Mouse (Mus musculus) ES-Bruce4 (cell line): ENCODE data around the gene Cmc1. TPM values are rescaled to one million over a fixed set of nuclear protein-coding genes. Genes with fewer than 3 reads are reported as not detected.

Experiments used
- H3K27ac ChIP-seq: 2 replicates; pipeline ENCODE4 v1.5.1; 2012; ENCODE audit warnings: low read length, inconsistent platforms; ENCODE audit not compliant: insufficient read depth
- H3K27me3 ChIP-seq: 2 replicates; pipeline ENCODE4 v1.6.1; 2012; ENCODE audit warnings: mild to moderate bottlenecking, low read length, inconsistent platforms; ENCODE audit not compliant: control insufficient read depth, poor library complexity, insufficient read depth, severe bottlenecking
- H3K36me3 ChIP-seq: 2 replicates; pipeline ENCODE4 v1.6.1; 2012; ENCODE audit warnings: inconsistent platforms, mild to moderate bottlenecking, low read length, moderate library complexity; ENCODE audit not compliant: control insufficient read depth, poor library complexity, insufficient read depth, severe bottlenecking
- H3K4me1 ChIP-seq: one replicate; pipeline ENCODE4 v1.8.1; 2011; ENCODE audit warnings: low read length; ENCODE audit not compliant: control insufficient read depth, insufficient read depth
- H3K4me3 ChIP-seq: 2 replicates; pipeline ENCODE4 v1.5.1; 2011; ENCODE audit warnings: low read depth, mild to moderate bottlenecking, low read length
- H3K9ac ChIP-seq: 2 replicates; pipeline ENCODE4 v1.6.1; 2012; ENCODE audit warnings: low read depth, mild to moderate bottlenecking, inconsistent platforms; ENCODE audit not compliant: poor library complexity, severe bottlenecking
- H3K9me3 ChIP-seq: replicated peaks from 2 replicates; pipeline ENCODE4 v1.6.1; 2012; ENCODE audit warnings: mild to moderate bottlenecking, low read length, inconsistent platforms; ENCODE audit not compliant: control insufficient read depth, poor library complexity, insufficient read depth, severe bottlenecking
- CTCF ChIP-seq: IDR thresholded peaks from one replicate; pipeline ENCODE4 v1.8.1; 2011; ENCODE audit warnings: low read depth, low read length
- EP300 ChIP-seq: IDR thresholded peaks from 2 replicates; pipeline ENCODE4 v1.6.1; 2011; ENCODE audit warnings: low read depth, low read length; ENCODE audit not compliant: insufficient read depth
- POLR2A ChIP-seq: IDR thresholded peaks from one replicate; pipeline ENCODE4 v1.8.1; 2011; ENCODE audit warnings: low read length; ENCODE audit not compliant: insufficient read depth
- polyA plus RNA-seq: library from polyadenylated mRNA; stranded (reverse); fragments of >200 nt; gene quantifications from 2 replicates; pipeline ENCODE4 v1.2.4, GENCODE M21; 2011; ENCODE audit warnings: low read depth; ENCODE audit not compliant: missing spikeins, insufficient read depth, insufficient read length

The Cmc1 gene
- polyA plus RNA-seq, 1 experiment: 52.6 TPM

GRCm38 (mm10) chr9:118188374-118188773, 38.4 kb upstream of the Cmc1 start:
- Histone ChIP-seq H3K9me3 (no peaks in the 10 kb centered on the region), H3K27ac (no peak overlapping the region), H3K4me1 (no peaks in the 10 kb centered on the region), H3K36me3 (no peaks in the 10 kb centered on the region), H3K27me3 (no peaks in the 10 kb centered on the region), H3K9ac (no peak overlapping the region), H3K4me3 (no peak overlapping the region)
- TF ChIP-seq CTCF (peak; percentile 59), POLR2A (no peak)

- Histone ChIP-seq H3K27ac (no peak overlapping the region), H3K9me3 (no peaks in the 10 kb centered on the region), H3K9ac (no peak overlapping the region), H3K4me1 (no peaks in the 10 kb centered on the region), H3K4me3 (no peak overlapping the region), H3K27me3 (no peaks in the 10 kb centered on the region), H3K36me3 (no peaks in the 10 kb centered on the region)
- TF ChIP-seq CTCF (no peak), EP300 (no peak), POLR2A (no peak)
Measured at GRCm38 (mm10) chr9:118187420-118187819, 37.4 kb upstream of the Cmc1 start.

DNA sequence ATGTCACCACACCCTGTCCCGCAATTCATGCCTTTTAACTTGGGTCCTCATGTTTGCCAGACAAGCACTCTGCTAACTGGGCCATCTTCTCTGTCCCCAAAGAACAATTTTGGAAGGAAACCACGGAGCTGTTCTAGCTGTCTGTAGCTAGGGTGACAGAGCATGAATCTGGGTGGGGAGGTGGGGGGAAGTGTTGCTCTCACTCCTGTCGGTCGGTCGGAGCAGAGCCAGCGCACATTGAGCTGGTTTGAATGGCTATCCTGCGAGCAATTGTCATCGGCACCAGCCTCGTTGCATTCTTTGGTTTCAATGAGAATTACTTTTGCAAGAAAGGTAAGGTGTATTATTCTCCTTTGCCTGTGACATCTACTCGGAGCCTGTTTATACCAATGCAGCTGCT, 36.8 kb upstream of the Cmc1 start:
- Histone ChIP-seq H3K27ac (no peak overlapping the region), H3K27me3 (no peaks in the 10 kb centered on the region), H3K4me3 (no peak overlapping the region), H3K36me3 (no peaks in the 10 kb centered on the region), H3K9ac (no peak overlapping the region), H3K9me3 (no peaks in the 10 kb centered on the region), H3K4me1 (no peaks in the 10 kb centered on the region)
- no peak for TF ChIP-seq EP300

DNA sequence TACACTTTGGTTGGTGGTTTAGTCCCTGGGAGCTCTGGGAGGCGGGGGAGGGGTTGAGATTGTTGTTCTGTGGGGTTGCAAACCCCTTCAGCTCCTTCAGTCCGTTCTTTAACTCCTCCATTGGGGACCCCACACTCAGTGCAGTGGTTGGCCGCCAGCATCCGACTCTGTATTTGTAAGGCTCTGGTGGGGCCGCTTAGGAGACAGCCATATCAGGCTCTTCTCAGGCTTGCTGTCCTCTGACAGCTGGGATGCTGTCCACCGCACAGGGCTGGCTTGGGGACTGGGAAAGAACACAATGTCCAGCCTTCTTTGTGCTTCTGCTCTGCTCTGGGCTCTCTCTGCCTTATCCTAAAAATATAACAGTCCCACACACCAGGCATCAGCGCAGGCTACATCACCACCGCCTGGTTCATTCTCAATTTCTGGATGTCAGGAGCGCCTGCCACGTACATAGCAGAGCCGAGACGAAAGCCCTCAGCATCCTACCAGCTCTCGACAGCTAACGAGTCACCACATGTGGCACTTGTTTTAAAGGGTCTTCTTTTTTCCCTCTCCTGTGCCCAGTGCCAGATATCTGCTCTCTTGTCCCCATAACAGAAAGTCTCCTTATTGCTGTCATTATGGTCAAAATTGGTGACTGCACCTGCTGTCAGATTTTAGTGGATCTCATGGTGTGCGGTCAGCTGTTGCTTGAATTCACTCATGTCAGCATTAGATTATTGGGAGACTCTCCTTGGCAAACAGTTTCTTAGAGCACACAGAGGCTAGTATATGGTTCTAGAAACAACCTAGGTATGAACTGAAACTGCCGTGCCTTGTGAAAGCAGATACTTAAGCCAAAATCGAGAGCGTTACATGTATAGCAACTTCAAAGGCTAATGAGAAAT, 29.4 kb upstream of the Cmc1 start:
- Histone ChIP-seq H3K4me1 (no peaks in the 10 kb centered on the region), H3K27ac (no peak overlapping the region), H3K4me3 (no peak overlapping the region), H3K36me3 (no peaks in the 10 kb centered on the region), H3K9me3 (no peaks in the 10 kb centered on the region), H3K27me3 (no peaks in the 10 kb centered on the region), H3K9ac (no peak overlapping the region)
- TF ChIP-seq EP300 (no peak), POLR2A (no peak), CTCF (no peak)

DNA sequence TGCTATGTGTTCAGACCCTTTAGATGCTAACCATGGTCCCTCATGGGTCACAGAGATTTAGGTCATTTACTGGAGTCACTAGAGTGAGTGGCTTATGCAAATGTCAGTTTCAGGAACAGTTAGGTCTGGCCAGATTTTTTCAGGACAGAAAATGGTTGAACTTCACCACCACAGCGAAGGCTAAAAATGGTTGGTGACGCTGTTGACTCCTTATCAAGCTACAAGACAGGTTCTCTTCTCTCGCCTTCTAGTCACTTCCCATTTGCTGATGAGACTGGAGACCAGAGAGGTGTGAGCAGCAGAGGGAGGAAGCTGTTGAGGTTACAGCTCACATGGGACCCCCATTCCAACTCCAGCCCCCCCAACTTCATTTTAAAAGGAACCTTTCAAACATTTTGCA, 26.7 kb upstream of the Cmc1 start:
- H3K9me3 ChIP-seq: no peaks in the 10 kb centered on the region

DNA sequence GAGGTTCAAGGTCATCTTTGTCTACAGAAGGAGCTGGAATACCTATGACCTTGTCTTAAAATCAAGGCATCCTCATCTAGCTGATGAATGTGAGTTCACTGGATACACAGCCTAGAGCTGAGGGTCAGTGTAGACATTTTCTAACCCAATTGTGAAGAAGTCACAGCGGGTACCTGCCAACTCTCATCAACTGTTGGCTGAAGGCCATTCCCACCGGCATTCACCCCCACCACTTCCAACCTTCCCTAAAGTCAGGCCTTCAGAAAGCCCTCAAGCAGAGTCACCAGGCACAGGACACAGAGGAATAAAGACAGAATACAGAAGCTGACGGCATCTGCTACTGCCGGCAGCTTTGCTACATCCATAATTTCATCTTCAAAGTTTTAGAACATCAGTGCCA, 25.4 kb upstream of the Cmc1 start:
- H3K9me3 ChIP-seq: no peaks in the 10 kb centered on the region
- no peak overlapping the region for H3K9ac ChIP-seq
- no peak overlapping the region for H3K27ac ChIP-seq
- H3K36me3 ChIP-seq: no peaks in the 10 kb centered on the region
- no peaks in the 10 kb centered on the region for H3K4me1 ChIP-seq
- H3K27me3 ChIP-seq: no peaks in the 10 kb centered on the region
- H3K4me3 ChIP-seq: no peak overlapping the region
- TF ChIP-seq POLR2A: no peak
- TF ChIP-seq CTCF: no peak
- TF ChIP-seq EP300: no peak

More for the DNA sequence above, 26.7 kb upstream of the Cmc1 start:
- H3K36me3 ChIP-seq: no peaks in the 10 kb centered on the region
- H3K9ac ChIP-seq: no peak overlapping the region
- H3K4me1 ChIP-seq: no peaks in the 10 kb centered on the region
- no peaks in the 10 kb centered on the region for H3K27me3 ChIP-seq
- H3K27ac ChIP-seq: no peak overlapping the region
- H3K4me3 ChIP-seq: no peak overlapping the region
- TF ChIP-seq POLR2A: no peak
- TF ChIP-seq EP300: no peak
- TF ChIP-seq CTCF: no peak
